Mouse (Mus musculus) megakaryocyte-erythroid progenitor cell, adult 5-6 weeks (primary cell): ENCODE measurements around the gene Map2k3. TPM values are rescaled to one million over a fixed set of nuclear protein-coding genes. Genes with fewer than 3 reads are reported as not detected.

Experiments
- total RNA-seq, 2 experiments: library from RNA; stranded (forward) in 1 of 2; stranded (reverse) in 1 of 2; fragments of 200-1000, 215-1000 nt in 1 of 2; fragments of >200 nt in 1 of 2; fragmentation: Nextera tagmentation in 1 of 2; gene quantifications; 2 replicates each; pipeline ENCODE4 v1.2.3; 2014 to 2017

Map2k3 gene
- total RNA-seq, 2 experiments from 2014 or later, result 19.1 to 52.1 TPM

Other genes starting within 250 kb of the Map2k3 start
- 20.1 and 21.7 TPM in 2 replicates for gene Llgl1, start 232.3 kb upstream of the Map2k3 start, total RNA-seq (2014; fragmentation: Nextera tagmentation)
- gene Llgl1, start 232.3 kb upstream of the Map2k3 start, total RNA-seq (2017), result 3.8 and 8.0 TPM in 2 replicates
- 61.3 and 78.4 TPM in 2 replicates for gene Flii, start 204.8 kb upstream of the Map2k3 start, total RNA-seq (2014; fragmentation: Nextera tagmentation)
- gene Flii, start 204.8 kb upstream of the Map2k3 start, total RNA-seq (2017), result 85.0 and 105 TPM in 2 replicates
- 3.8 and 4.4 TPM in 2 replicates for gene Mief2, start 203.6 kb upstream of the Map2k3 start, total RNA-seq (2014; fragmentation: Nextera tagmentation)
- 2.1 and 4.7 TPM in 2 replicates for gene Mief2, start 203.6 kb upstream of the Map2k3 start, total RNA-seq (2017)
- gene Top3a, start 154.7 kb upstream of the Map2k3 start, total RNA-seq (2014; fragmentation: Nextera tagmentation), result 17.9 and 18.8 TPM in 2 replicates
- 19.8 and 24.8 TPM in 2 replicates for gene Top3a, start 154.7 kb upstream of the Map2k3 start, total RNA-seq (2017)
- gene Smcr8, start 154.5 kb upstream of the Map2k3 start, total RNA-seq (2014; fragmentation: Nextera tagmentation), result 18.5 and 21.5 TPM in 2 replicates
- gene Smcr8, start 154.5 kb upstream of the Map2k3 start, total RNA-seq (2017), result 11.7 and 11.9 TPM in 2 replicates
- 9.1 and 11.9 TPM in 2 replicates for gene Shmt1, start 120.3 kb upstream of the Map2k3 start, total RNA-seq (2014; fragmentation: Nextera tagmentation)
- gene Shmt1, start 120.3 kb upstream of the Map2k3 start, total RNA-seq (2017), result 29.1 and 73.7 TPM in 2 replicates
- 18.5 and 19.1 TPM in 2 replicates for gene Dhrs7b, start 101.4 kb upstream of the Map2k3 start, total RNA-seq (2014; fragmentation: Nextera tagmentation)
- 15.4 and 27.2 TPM in 2 replicates for gene Dhrs7b, start 101.4 kb upstream of the Map2k3 start, total RNA-seq (2017)
- gene Tmem11, start 52.8 kb upstream of the Map2k3 start, total RNA-seq (2014; fragmentation: Nextera tagmentation), result 33.3 and 41.4 TPM in 2 replicates
- gene Tmem11, start 52.8 kb upstream of the Map2k3 start, total RNA-seq (2017), result 78.6 and 101 TPM in 2 replicates
- gene Natd1, start 17.3 kb upstream of the Map2k3 start, total RNA-seq (2014; fragmentation: Nextera tagmentation), result 5.8 and 9.2 TPM in 2 replicates
- gene Natd1, start 17.3 kb upstream of the Map2k3 start, total RNA-seq (2017), result 1.4 and 2.2 TPM in 2 replicates
- gene Kcnj12, start 90.5 kb downstream of the Map2k3 start, total RNA-seq (2014; fragmentation: Nextera tagmentation), result not detected in 2 replicates
- not detected in 2 replicates for gene Kcnj12, start 90.5 kb downstream of the Map2k3 start, total RNA-seq (2017)
- 2.3 TPM in 2 replicates for gene Tnfrsf13b, start 194.7 kb downstream of the Map2k3 start, total RNA-seq (2014; fragmentation: Nextera tagmentation)
- gene Tnfrsf13b, start 194.7 kb downstream of the Map2k3 start, total RNA-seq (2017), result 12.5 and 15.5 TPM in 2 replicates
- 19.8 and 20.3 TPM in 2 replicates for gene Usp22, start 243.0 kb downstream of the Map2k3 start, total RNA-seq (2014; fragmentation: Nextera tagmentation)
- 23.9 and 24.0 TPM in 2 replicates for gene Usp22, start 243.0 kb downstream of the Map2k3 start, total RNA-seq (2017)